Mouse (Mus musculus): ENCODE measurements around the gene Rab12.

Gene Rab12

GRCm38 (mm10) chr17:66519554-66520553 lies at the start of gene Rab12:
TSS of gene Rab12 (minus strand) at chr17:66519729.
- TF ChIP-seq GATA4 (IDR thresholded peaks at IDR 0.05; ENCODE audit: insufficient replicate concordance, low read length), result no peak; the same call in 1 of the 2 replicates

DNA sequence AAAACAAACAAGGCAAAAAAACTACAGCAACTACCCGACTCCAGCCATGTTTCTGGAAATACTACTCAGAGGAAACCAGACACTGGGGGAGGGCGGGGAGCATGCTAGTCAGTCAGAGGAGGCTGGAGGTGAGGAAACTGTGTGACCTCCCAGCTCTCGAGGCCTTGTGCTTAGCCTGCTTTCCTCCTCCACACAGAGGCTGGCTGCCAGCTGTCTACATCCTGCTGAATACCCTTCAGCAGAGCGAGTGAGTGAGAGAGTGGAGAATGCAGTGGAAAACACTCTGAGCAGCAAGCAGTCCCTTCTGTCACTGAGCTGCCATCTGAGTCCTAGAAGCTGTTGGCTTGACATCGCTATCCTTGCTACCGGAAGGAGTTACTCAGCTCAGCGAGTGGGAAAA lies 44.7 kb upstream of the Rab12 start:
- TF ChIP-seq GATA4 (IDR thresholded peaks at IDR 0.05; ENCODE audit: insufficient replicate concordance, low read length), result no peak

DNA sequence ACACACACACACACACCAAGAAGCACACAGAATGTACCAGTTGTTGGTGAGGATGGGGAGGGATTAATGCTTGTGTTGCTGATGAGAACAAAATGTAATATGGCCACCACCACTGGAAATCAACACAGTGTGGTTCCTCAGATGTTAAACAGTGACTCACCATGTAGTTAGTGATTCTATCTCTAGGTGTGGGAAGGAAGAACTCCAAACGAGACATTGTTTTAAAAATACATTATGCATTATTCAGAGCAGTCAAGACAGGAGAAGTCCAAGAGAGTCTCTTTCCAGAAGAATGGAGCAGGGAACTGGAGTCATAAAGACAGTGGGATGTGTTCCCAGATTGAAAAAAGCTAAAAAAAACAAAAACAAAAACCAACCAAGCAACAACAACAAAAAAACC lies 44.0 kb upstream of the Rab12 start:
- no peak for TF ChIP-seq GATA4 (IDR thresholded peaks at IDR 0.05; ENCODE audit: insufficient replicate concordance, low read length)

- no peak for TF ChIP-seq GATA4 (IDR thresholded peaks at IDR 0.05; ENCODE audit: insufficient replicate concordance, low read length)
These were observed 41.9 kb upstream of the Rab12 start for GRCm38 (mm10) chr17:66561380-66561779.

GRCm38 (mm10) chr17:66558404-66559317 lies 39.1 kb upstream of the Rab12 start:
- no peak for TF ChIP-seq GATA4 (IDR thresholded peaks at IDR 0.05; ENCODE audit: insufficient replicate concordance, low read length)

- TF ChIP-seq GATA4 (IDR thresholded peaks at IDR 0.05; ENCODE audit: insufficient replicate concordance, low read length), result no peak
These were observed 33.2 kb upstream of the Rab12 start for GRCm38 (mm10) chr17:66552690-66553089.

DNA sequence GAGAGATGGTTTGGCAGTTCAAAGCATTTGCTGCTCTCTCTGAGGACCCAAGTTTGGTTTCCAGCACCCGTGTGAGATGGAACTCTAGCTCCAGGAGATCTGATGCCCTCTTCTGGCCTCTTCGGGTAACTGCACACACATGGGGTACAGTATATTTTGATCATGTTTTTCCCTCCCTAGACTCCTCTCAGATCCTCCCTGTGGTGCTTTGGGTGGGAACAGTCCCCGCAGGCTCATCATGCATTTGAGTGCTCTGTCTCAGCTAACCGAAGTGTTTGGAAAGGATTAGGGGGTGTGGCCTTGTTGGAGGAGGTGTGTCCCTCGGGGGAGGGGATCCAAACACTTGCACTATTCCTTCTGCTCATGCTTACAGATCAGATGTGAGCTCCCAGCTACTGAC lies 31.0 kb upstream of the Rab12 start:
- TF ChIP-seq GATA4 (IDR thresholded peaks at IDR 0.05; ENCODE audit: insufficient replicate concordance, low read length), result no peak

GRCm38 (mm10) chr17:66532285-66532684 lies 12.8 kb upstream of the Rab12 start:
- TF ChIP-seq GATA4 (IDR thresholded peaks at IDR 0.05; ENCODE audit: insufficient replicate concordance, low read length), result no peak

GRCm38 (mm10) chr17:66523396-66523795 lies 3.9 kb upstream of the Rab12 start:
- no peak for TF ChIP-seq GATA4 (IDR thresholded peaks at IDR 0.05; ENCODE audit: insufficient replicate concordance, low read length)

DNA sequence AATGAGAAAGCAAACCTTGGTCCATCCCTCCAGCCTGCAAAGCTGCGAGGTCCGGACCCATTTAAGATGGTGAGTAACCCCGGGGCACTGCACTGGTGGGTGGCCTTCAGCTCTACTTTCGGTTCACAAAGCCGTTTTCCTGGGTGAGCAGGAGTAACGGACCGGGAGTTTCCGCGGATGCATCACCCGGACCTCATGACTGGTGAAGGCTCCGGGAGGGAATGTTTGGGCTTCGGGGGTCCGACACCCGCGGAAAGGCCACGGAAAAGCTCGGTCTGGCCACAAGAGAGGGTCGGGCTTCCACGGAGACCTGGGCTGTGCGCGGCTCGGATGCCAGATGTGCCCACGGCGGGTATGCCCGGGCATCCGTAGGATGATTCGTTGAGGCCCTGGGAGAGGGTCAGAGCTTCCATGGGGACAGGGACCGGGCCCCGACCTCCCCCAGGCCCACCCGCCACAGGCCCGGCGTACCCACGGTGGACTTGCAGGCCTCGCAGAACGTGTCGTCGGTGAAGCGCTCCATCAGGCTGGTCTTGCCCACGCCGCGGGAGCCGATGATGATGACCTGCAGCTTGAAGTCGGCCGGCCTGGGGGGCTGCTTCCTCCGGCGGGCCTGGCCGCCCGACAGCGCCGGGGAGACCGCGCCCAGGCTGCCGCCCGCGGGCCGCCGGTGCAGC lies 514 bp downstream of the Rab12 start:
- no peak for TF ChIP-seq GATA4 (IDR thresholded peaks at IDR 0.05; ENCODE audit: insufficient replicate concordance, low read length)

- no peak for TF ChIP-seq GATA4 (IDR thresholded peaks at IDR 0.05; ENCODE audit: insufficient replicate concordance, low read length)
These were observed 2.6 kb downstream of the Rab12 start for GRCm38 (mm10) chr17:66516953-66517352.

DNA sequence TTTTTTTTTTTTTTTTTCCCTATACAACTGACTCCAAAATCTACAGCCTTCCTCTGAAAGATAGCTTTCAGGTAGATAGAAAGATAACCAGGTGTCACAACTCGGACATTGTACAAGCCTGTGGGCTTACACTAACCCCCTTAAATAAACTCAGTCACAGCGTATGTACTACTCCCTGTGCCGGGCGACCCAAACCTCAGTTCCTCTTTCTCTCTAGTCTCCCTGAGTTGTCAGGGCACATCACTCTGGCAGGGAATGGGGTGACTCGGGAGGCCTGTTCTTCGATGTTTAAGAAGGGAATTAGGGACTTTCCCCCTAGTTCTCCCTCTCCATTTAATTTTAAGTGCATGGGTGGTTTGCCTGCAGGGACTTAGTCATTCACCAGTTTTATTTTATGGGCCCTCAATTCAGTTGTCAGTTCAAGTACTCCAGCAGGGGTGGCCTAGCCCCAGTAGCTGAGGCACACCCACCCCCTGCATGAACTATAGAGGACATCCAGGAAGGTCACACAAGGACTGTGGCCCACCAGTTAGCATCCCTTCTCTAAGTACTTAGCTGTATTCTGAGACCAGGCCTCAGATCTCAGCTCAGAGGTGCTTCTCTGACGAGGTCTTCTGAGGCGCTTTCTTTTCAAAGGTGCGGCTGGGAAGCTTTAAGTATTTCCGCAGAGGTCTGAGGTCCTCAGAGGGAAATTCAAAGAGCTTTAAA lies 5.1 kb downstream of the Rab12 start:
- TF ChIP-seq GATA4 (IDR thresholded peaks at IDR 0.05; ENCODE audit: insufficient replicate concordance, low read length), result no peak

GRCm38 (mm10) chr17:66512202-66512956 lies 7.2 kb downstream of the Rab12 start:
- no peak for TF ChIP-seq GATA4 (IDR thresholded peaks at IDR 0.05; ENCODE audit: insufficient replicate concordance, low read length)

- peak; percentile 52; the same call in 1 of the 2 replicates for TF ChIP-seq GATA4 (IDR thresholded peaks at IDR 0.05; ENCODE audit: insufficient replicate concordance, low read length)
These were observed 9.3 kb downstream of the Rab12 start for GRCm38 (mm10) chr17:66510221-66510683.

Measured in liver, adult (tissue).